Mouse (Mus musculus): Measurements from ENCODE around the gene Rps26. TPM values are rescaled to one million over a fixed set of nuclear protein-coding genes. Genes with fewer than 3 reads are reported as not detected.
A peak's percentile ranks its signal among the peaks of the same experiment; 100 is the strongest.

Gene Rps26
- polyA plus RNA-seq, 1 experiment from 2014 or later, result 352 TPM

GRCm38 (mm10) chr10:128598476-128598875, 28.1 kb downstream of the Rps26 start:
- ATAC-seq (ENCODE audit: insufficient read depth), result no peak
- WGBS (ENCODE audit: insufficient replicate concordance), result 53% methylated on average over 2 of the region's 2 CpGs

GRCm38 (mm10) chr10:128592797-128593196, 33.8 kb downstream of the Rps26 start:
- peaks cover 78% of the 10 kb centered on the region for H3K27me3 ChIP-seq
- no peak overlapping the region for H3K4me3 ChIP-seq (replicated peaks)
- no peaks in the 10 kb centered on the region for H3K36me3 ChIP-seq (replicated peaks)
- no peak overlapping the region for H3K27ac ChIP-seq (replicated peaks)
- no peak overlapping the region for H3K9ac ChIP-seq
- H3K9me3 ChIP-seq (replicated peaks), result no peaks in the 10 kb centered on the region
- 44% methylated on average over 5 of the region's 5 CpGs for WGBS (ENCODE audit: insufficient replicate concordance)
- ATAC-seq (ENCODE audit: insufficient read depth), result no peak
- H3K4me2 ChIP-seq, result no peak overlapping the region
- peaks cover 21% of the 10 kb centered on the region for H3K4me1 ChIP-seq (replicated peaks)

More at GRCm38 (mm10) chr10:128598476-128598875, 28.1 kb downstream of the Rps26 start:
- Histone ChIP-seq H3K36me3 (replicated peaks) (no peaks in the 10 kb centered on the region), H3K27me3 (peaks cover 33% of the 10 kb centered on the region), H3K9me3 (replicated peaks) (no peaks in the 10 kb centered on the region), H3K27ac (replicated peaks) (no peak overlapping the region), H3K4me2 (no peak overlapping the region), H3K9ac (no peak overlapping the region), H3K4me3 (replicated peaks) (no peak overlapping the region), H3K4me1 (replicated peaks) (no peaks in the 10 kb centered on the region)

- Histone ChIP-seq H3K9ac (no peak overlapping the region), H3K9me3 (replicated peaks) (no peaks in the 10 kb centered on the region), H3K4me3 (replicated peaks) (no peak overlapping the region), H3K4me2 (no peak overlapping the region), H3K36me3 (replicated peaks) (no peaks in the 10 kb centered on the region), H3K4me1 (replicated peaks) (peaks cover 29% of the 10 kb centered on the region), H3K27ac (replicated peaks) (no peak overlapping the region), H3K27me3 (peaks cover 90% of the 10 kb centered on the region)
- 42% methylated on average over 6 of the region's 6 CpGs for WGBS (ENCODE audit: insufficient replicate concordance)
- ATAC-seq (ENCODE audit: insufficient read depth), result no peak
Observed at GRCm38 (mm10) chr10:128591436-128591835, 35.1 kb downstream of the Rps26 start.

- H3K4me1 ChIP-seq (replicated peaks), result peaks cover 29% of the 10 kb centered on the region
- H3K4me3 ChIP-seq (replicated peaks), result peak overlapping the region; percentile 62
- H3K9me3 ChIP-seq (replicated peaks), result no peaks in the 10 kb centered on the region
- H3K4me2 ChIP-seq, result peak overlapping the region; percentile 84
- under 1% methylated on average over 43 of the region's 43 CpGs for WGBS (ENCODE audit: insufficient replicate concordance)
- H3K36me3 ChIP-seq (replicated peaks), result no peaks in the 10 kb centered on the region
- ATAC-seq (ENCODE audit: insufficient read depth), result peak; percentile 13; the same call in 1 of the 2 replicates
- no peak overlapping the region for H3K27ac ChIP-seq (replicated peaks)
- H3K9ac ChIP-seq, result peak overlapping the region; percentile 25; the same call in 1 of the 2 replicates
- H3K27me3 ChIP-seq, result peaks cover 94% of the 10 kb centered on the region
Observed at GRCm38 (mm10) chr10:128590193-128590690, 36.3 kb downstream of the Rps26 start.

- H3K27ac ChIP-seq (replicated peaks), result peak within 1 kb of the TSS; percentile 48; the same call in 1 of the 2 replicates
- peaks cover 94% of the 10 kb centered on the region for H3K27me3 ChIP-seq
- peak within 1 kb of the TSS; percentile 62 for H3K4me3 ChIP-seq (replicated peaks)
- H3K9me3 ChIP-seq (replicated peaks), result no peaks in the 10 kb centered on the region
- WGBS (ENCODE audit: insufficient replicate concordance), result under 1% methylated on average over 43 of the region's 43 CpGs
- peak; percentile 60 for ATAC-seq (ENCODE audit: insufficient read depth)
- H3K4me1 ChIP-seq (replicated peaks), result peaks cover 29% of the 10 kb centered on the region
- H3K36me3 ChIP-seq (replicated peaks), result no peaks in the 10 kb centered on the region
- peak within 1 kb of the TSS; percentile 84 for H3K4me2 ChIP-seq
- peak within 1 kb of the TSS; percentile 37; the same call in 1 of the 2 replicates for H3K9ac ChIP-seq
Observed at GRCm38 (mm10) chr10:128589464-128590192, 36.9 kb downstream of the Rps26 start, which contains the start of gene Erbb3. TSS of gene Erbb3 (minus strand) at chr10:128589652.

- no peak; the same call in 1 of the 2 replicates for ATAC-seq (ENCODE audit: insufficient read depth)
- Histone ChIP-seq H3K9me3 (replicated peaks) (no peaks in the 10 kb centered on the region), H3K9ac (peak overlapping the region; percentile 37; the same call in 1 of the 2 replicates), H3K4me2 (peak overlapping the region; percentile 84), H3K27me3 (peaks cover 96% of the 10 kb centered on the region), H3K4me1 (replicated peaks) (peaks cover 29% of the 10 kb centered on the region), H3K27ac (replicated peaks) (peak overlapping the region; percentile 48; the same call in 1 of the 2 replicates), H3K4me3 (replicated peaks) (peak overlapping the region; percentile 62), H3K36me3 (replicated peaks) (no peaks in the 10 kb centered on the region)
- WGBS (ENCODE audit: insufficient replicate concordance), result 4% methylated on average over 23 of the region's 23 CpGs
Observed at GRCm38 (mm10) chr10:128588775-128589463, 37.6 kb downstream of the Rps26 start.

GRCm38 (mm10) chr10:128588136-128588535, 38.4 kb downstream of the Rps26 start:
- Histone ChIP-seq H3K4me1 (replicated peaks) (peaks cover 29% of the 10 kb centered on the region), H3K9me3 (replicated peaks) (no peaks in the 10 kb centered on the region), H3K9ac (no peak overlapping the region), H3K36me3 (replicated peaks) (no peaks in the 10 kb centered on the region), H3K27ac (replicated peaks) (peak overlapping the region; percentile 15; the same call in 1 of the 2 replicates), H3K4me2 (peak overlapping the region; percentile 84), H3K4me3 (replicated peaks) (peak overlapping the region; percentile 62), H3K27me3 (peaks cover 97% of the 10 kb centered on the region)
- no peak for ATAC-seq (ENCODE audit: insufficient read depth)
- 36% methylated on average over 1 of the region's 1 CpGs for WGBS (ENCODE audit: insufficient replicate concordance)

- H3K27ac ChIP-seq (replicated peaks), result no peak overlapping the region; the same call in 1 of the 2 replicates
- ATAC-seq (ENCODE audit: insufficient read depth), result peak; percentile 24; the same call in 1 of the 2 replicates
- peaks cover 29% of the 10 kb centered on the region for H3K4me1 ChIP-seq (replicated peaks)
- H3K4me2 ChIP-seq, result peak overlapping the region; percentile 84
- H3K9ac ChIP-seq, result no peak overlapping the region
- H3K27me3 ChIP-seq, result peaks cover 98% of the 10 kb centered on the region
- 38% methylated on average over 8 of the region's 8 CpGs for WGBS (ENCODE audit: insufficient replicate concordance)
- H3K4me3 ChIP-seq (replicated peaks), result peak overlapping the region; percentile 62; the same call in 1 of the 2 replicates
- no peaks in the 10 kb centered on the region for H3K36me3 ChIP-seq (replicated peaks)
- H3K9me3 ChIP-seq (replicated peaks), result no peaks in the 10 kb centered on the region
Observed at GRCm38 (mm10) chr10:128587697-128588096, 38.9 kb downstream of the Rps26 start.

GRCm38 (mm10) chr10:128587120-128587519, 39.4 kb downstream of the Rps26 start:
- H3K4me3 ChIP-seq (replicated peaks), result no peak overlapping the region

GRCm38 (mm10) chr10:128586546-128586945, 40.0 kb downstream of the Rps26 start:
- H3K27me3 ChIP-seq, result peaks cover 96% of the 10 kb centered on the region
- H3K9me3 ChIP-seq (replicated peaks), result no peaks in the 10 kb centered on the region
- H3K4me1 ChIP-seq (replicated peaks), result peaks cover 29% of the 10 kb centered on the region
- WGBS (ENCODE audit: insufficient replicate concordance), result 7% methylated on average over 1 of the region's 1 CpGs
- ATAC-seq (ENCODE audit: insufficient read depth), result no peak
- H3K36me3 ChIP-seq (replicated peaks), result no peaks in the 10 kb centered on the region
- H3K4me3 ChIP-seq (replicated peaks), result no peak overlapping the region
- H3K4me2 ChIP-seq, result no peak overlapping the region
- no peak overlapping the region for H3K9ac ChIP-seq
- no peak overlapping the region for H3K27ac ChIP-seq (replicated peaks)

More at GRCm38 (mm10) chr10:128587120-128587519, 39.4 kb downstream of the Rps26 start:
- no peak overlapping the region for H3K9ac ChIP-seq
- no peak overlapping the region for H3K27ac ChIP-seq (replicated peaks)
- H3K4me1 ChIP-seq (replicated peaks), result peaks cover 29% of the 10 kb centered on the region
- WGBS (ENCODE audit: insufficient replicate concordance), result 38% methylated on average over 4 of the region's 4 CpGs
- ATAC-seq (ENCODE audit: insufficient read depth), result no peak
- H3K36me3 ChIP-seq (replicated peaks), result no peaks in the 10 kb centered on the region
- H3K4me2 ChIP-seq, result peak overlapping the region; percentile 84; the same call in 1 of the 2 replicates
- peaks cover 97% of the 10 kb centered on the region for H3K27me3 ChIP-seq
- no peaks in the 10 kb centered on the region for H3K9me3 ChIP-seq (replicated peaks)

- peaks cover 78% of the 10 kb centered on the region for H3K27me3 ChIP-seq
- H3K27ac ChIP-seq (replicated peaks), result no peak overlapping the region
- H3K4me1 ChIP-seq (replicated peaks), result peaks cover 15% of the 10 kb centered on the region
- H3K4me3 ChIP-seq (replicated peaks), result no peak overlapping the region
- no peaks in the 10 kb centered on the region for H3K36me3 ChIP-seq (replicated peaks)
- ATAC-seq (ENCODE audit: insufficient read depth), result no peak
- WGBS (ENCODE audit: insufficient replicate concordance), result 15% methylated on average over 4 of the region's 4 CpGs
- H3K4me2 ChIP-seq, result no peak overlapping the region
- H3K9ac ChIP-seq, result no peak overlapping the region
- no peaks in the 10 kb centered on the region for H3K9me3 ChIP-seq (replicated peaks)
Observed at GRCm38 (mm10) chr10:128584386-128584785, 42.2 kb downstream of the Rps26 start.
